Mouse (Mus musculus) heart, adult 2 months (tissue): ENCODE results near the gene Ip6k3. TPM values are rescaled to one million over a fixed set of nuclear protein-coding genes. Genes with fewer than 3 reads are reported as not detected.

Source experiments
- DNase-seq, 2 experiments: peaks; one replicate each; pipeline ENCODE4 v3.0.0; 2021
- H3K27ac ChIP-seq: fragments of 200-600 bp; 2 replicates; pipeline ENCODE4 v1.8.1; 2022
- H3K27me3 ChIP-seq: fragments of 200-500 bp; 2 replicates; pipeline ENCODE4 v1.6.1; 2012; ENCODE audit warnings: mild to moderate bottlenecking, low read length, inconsistent platforms, mixed read lengths; ENCODE audit not compliant: control insufficient read depth, insufficient read depth
- H3K36me3 ChIP-seq: fragments of 200-500 bp; 2 replicates; pipeline ENCODE4 v1.6.1; 2012; ENCODE audit warnings: low read length, inconsistent platforms; ENCODE audit not compliant: control insufficient read depth, insufficient read depth
- H3K4me1 ChIP-seq: fragments of 200-500 bp; 2 replicates; pipeline ENCODE4 v1.6.1; 2011; ENCODE audit warnings: low read length; ENCODE audit not compliant: control insufficient read depth, insufficient read depth
- H3K4me3 ChIP-seq: fragments of 200-600 bp; 2 replicates; pipeline ENCODE4 v1.8.1; 2022
- H3K79me2 ChIP-seq: fragments of 200-500 bp; replicated peaks from 2 replicates; pipeline ENCODE4 v1.6.1; 2012; ENCODE audit warnings: mild to moderate bottlenecking, inconsistent platforms, low read length, moderate library complexity, mixed read lengths; ENCODE audit not compliant: control insufficient read depth, insufficient read depth
- H3K9ac ChIP-seq: fragments of 200-500 bp; 2 replicates; pipeline ENCODE4 v1.6.1; 2012; ENCODE audit warnings: low read depth, mild to moderate bottlenecking, control low read depth, inconsistent platforms, low read length, mixed read lengths
- CTCF ChIP-seq: fragments of 200-600 bp; IDR thresholded peaks from 2 replicates; pipeline ENCODE4 v1.8.1; 2022; ENCODE audit warnings: antibody characterized with exemption, mild to moderate bottlenecking, moderate library complexity
- EP300 ChIP-seq: fragments of 200-500 bp; IDR thresholded peaks from 2 replicates; pipeline ENCODE4 v1.6.1; 2011; ENCODE audit warnings: low read depth, low read length, control low read depth; ENCODE audit not compliant: insufficient read depth
- POLR2A ChIP-seq: fragments of 200-500 bp; IDR thresholded peaks from 2 replicates; pipeline ENCODE4 v1.6.1; 2011; ENCODE audit warnings: mild to moderate bottlenecking, low read depth, low read length, control low read depth; ENCODE audit not compliant: insufficient read depth
- WGBS: fragments of 180-500 bp; shearing (Covaris S2); methylation state at CpG from one replicate; pipeline ENCODE4 v1.1.7; 2018; 5-methylcytosine and 5-hydroxymethylcytosine counted together
- intact Hi-C: fragments of 180-260 bp; cut with DNase I; formaldehyde crosslinking; loops from one replicate; pipeline ENCODE4 v1.15.1; 2025
- polyA plus RNA-seq: library from polyadenylated mRNA; depleted of rRNA; stranded (reverse); fragments of >200 nt; gene quantifications from 2 replicates; pipeline ENCODE4 v1.2.3, GENCODE M21; 2012
- total RNA-seq, 2 experiments: library from RNA; stranded (reverse); gene quantifications; 2 replicates each; pipeline ENCODE4 v1.2.3; 2021

Gene Ip6k3
- total and polyA plus RNA-seq, 3 experiments, result 4.1 to 10.1 (median 5.6) TPM

DNA sequence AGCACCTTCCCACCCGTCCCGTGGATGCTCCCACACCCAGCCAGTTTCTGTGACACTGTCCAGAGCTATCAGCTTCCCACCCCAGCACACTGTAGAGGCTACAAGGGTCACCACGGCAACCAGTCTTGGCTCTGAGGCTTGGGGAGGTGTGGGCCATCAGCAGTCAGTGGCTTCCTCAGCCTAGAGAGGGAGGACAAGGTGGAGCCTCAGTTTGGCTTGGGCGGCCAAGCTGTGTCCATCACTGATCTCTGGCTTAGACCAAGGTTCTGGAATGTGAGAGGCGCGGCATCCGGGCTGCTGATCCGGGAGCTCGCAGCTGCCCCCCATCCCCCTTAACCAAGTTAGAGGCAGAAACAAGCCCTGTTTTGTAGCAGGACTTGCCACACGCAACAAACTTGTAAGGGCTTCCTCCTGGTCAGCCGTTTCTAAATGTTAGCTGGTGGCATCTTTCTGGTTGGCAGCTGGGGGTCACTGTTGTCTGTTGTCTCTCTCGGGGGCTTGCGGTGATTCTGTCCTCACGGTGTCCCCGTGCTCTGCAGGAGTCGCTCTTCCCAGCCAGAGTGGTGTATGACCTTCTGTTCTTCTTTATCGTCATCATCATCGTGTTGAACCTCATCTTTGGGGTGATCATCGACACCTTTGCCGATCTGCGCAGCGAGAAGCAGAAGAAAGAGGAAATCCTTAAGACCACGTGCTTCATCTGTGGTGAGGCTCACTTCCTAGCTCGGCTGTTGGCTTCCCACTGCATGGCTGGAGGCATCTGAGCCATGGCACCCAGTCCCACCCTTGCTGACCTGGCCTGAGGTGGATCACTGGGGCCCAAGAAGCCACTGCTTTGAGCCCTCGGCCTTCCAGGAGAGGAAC is 48.7 kb downstream of the Ip6k3 start:
- no peak overlapping the region for H3K27ac ChIP-seq
- H3K36me3 ChIP-seq, result no peaks in the 10 kb centered on the region
- TF ChIP-seq EP300, result no peak
- H3K4me3 ChIP-seq, result no peak overlapping the region
- no peak overlapping the region for H3K9ac ChIP-seq
- H3K79me2 ChIP-seq, result no peaks in the 10 kb centered on the region
- H3K4me1 ChIP-seq, result peaks cover 4% of the 10 kb centered on the region
- WGBS, result 67% methylated on average over 25 of the region's 25 CpGs
- H3K27me3 ChIP-seq, result no peaks in the 10 kb centered on the region
- intact Hi-C loops, result no loop called here
- DNase-seq, result no peak

DNA sequence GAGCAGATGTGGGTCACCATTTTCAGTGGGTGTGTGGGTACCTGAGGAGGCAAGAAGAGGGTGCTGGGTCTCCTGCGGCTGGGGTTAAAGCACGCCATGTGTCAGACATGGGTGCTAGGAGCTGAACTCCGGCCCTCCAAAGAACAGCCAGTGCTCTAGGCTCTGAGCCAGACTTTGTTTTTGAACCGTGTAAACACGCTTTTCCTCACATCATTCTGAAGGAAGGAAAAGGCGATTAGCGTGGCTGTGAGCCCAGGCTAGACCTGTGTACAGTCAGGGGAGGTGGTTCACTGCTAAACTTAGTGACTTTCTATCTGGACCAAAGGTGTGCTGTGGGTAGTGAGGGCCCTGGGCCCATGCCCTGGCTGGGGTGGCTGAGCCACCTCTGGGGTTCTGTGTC is 57.5 kb downstream of the Ip6k3 start:
- intact Hi-C loops, result no loop called here
- H3K36me3 ChIP-seq, result no peaks in the 10 kb centered on the region
- H3K4me1 ChIP-seq, result no peaks in the 10 kb centered on the region
- no peaks in the 10 kb centered on the region for H3K27me3 ChIP-seq
- H3K4me3 ChIP-seq, result no peak overlapping the region
- no peak overlapping the region for H3K27ac ChIP-seq
- no peaks in the 10 kb centered on the region for H3K79me2 ChIP-seq
- DNase-seq, result no peak
- 66% methylated on average over 7 of the region's 7 CpGs for WGBS
- TF ChIP-seq EP300 (no peak), CTCF (no peak), POLR2A (no peak)
- H3K9ac ChIP-seq, result no peak overlapping the region

DNA sequence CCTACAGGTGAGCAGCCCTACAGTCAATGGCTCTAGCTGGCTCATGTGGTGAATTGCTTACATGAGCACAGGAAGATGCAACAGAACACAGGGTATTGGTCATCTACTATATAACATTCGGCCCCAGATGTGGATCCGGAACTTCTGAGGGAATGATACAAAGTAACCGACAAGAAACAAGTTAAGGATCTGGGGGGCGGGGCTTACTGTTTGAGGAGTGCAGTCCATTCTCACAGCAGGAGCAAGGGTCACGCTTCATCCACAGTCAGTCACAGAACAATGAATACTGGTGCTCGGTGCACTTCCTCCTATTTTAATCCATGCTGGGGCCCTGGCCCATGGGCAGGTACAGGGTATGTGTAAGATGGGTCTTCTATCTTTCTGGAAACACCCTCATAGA is 59.7 kb downstream of the Ip6k3 start:
- no peaks in the 10 kb centered on the region for H3K27me3 ChIP-seq
- no peak overlapping the region for H3K9ac ChIP-seq
- 76% methylated on average over 6 of the region's 6 CpGs for WGBS
- no peaks in the 10 kb centered on the region for H3K79me2 ChIP-seq
- H3K27ac ChIP-seq, result no peak overlapping the region
- H3K4me1 ChIP-seq, result no peaks in the 10 kb centered on the region
- no peaks in the 10 kb centered on the region for H3K36me3 ChIP-seq
- intact Hi-C loops, result no loop called here
- no peak overlapping the region for H3K4me3 ChIP-seq
- TF ChIP-seq POLR2A (no peak), EP300 (no peak), CTCF (no peak)
- DNase-seq, result no peak

DNA sequence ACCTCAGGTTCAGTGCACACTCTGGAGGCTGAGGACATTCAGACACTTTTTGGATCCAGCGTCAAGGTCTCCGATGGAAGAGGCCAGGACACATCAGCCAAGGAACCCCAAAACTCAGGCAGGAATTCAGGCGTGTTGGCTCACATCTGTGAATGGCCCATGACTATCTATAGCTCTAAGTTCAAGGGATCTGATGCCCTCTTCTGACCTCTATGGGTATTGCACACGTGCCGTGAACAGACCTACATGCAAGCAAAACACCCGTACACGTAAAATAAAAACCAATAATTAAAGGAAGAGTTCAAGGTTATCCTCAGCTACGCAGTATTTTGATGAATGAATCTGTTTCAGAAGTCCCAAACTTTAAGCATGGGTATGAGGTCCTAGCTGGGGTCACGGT is 60.9 kb downstream of the Ip6k3 start:
- H3K27ac ChIP-seq, result no peak overlapping the region
- intact Hi-C loops, result no loop called here
- no peak overlapping the region for H3K4me3 ChIP-seq
- TF ChIP-seq POLR2A (no peak), CTCF (peak; percentile 62)
- H3K36me3 ChIP-seq, result no peaks in the 10 kb centered on the region
- DNase-seq, result no peak
- WGBS, result 85% methylated on average over 9 of the region's 9 CpGs
- no peaks in the 10 kb centered on the region for H3K4me1 ChIP-seq
- H3K9ac ChIP-seq, result no peak overlapping the region
- H3K79me2 ChIP-seq, result no peaks in the 10 kb centered on the region
- H3K27me3 ChIP-seq, result no peaks in the 10 kb centered on the region

DNA sequence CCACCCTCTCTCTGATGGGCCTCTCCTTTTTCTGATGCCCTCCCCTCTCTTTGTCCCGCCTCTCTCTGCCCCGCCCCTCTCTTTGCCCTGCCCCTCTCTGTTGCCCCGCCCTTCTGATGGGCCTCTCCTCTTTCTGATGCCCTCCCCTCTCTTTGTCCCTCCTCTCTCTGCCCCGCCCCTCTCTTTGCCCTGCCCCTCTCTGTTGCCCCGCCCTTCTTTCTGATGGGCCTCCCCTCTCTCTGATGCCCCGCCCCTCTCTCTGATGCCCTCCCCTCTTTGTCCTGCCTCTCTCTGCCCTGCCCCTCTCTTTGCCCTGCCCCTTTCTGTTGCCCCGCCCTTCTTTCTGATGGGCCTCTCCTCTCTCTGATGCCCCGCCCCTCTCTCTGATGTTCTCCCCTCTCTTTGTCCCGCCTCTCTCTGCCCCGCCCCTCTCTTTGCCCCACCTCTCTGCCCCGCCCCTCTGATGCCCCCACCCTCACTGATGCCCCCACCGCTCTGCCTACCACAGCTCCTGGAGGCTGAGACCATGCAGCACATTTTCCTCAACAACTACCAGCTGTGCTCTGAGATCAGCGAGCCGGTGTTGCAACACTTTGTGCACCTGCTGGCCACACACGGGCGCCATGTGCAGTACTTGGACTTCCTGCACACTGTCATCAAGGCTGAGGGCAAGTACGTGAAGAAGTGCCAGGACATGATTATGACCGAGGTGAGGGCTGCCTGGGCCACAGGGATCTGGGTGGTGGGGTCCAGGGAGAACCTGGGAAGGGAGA is 61.7 kb downstream of the Ip6k3 start:
- intact Hi-C loops, result no loop called here
- WGBS, result 73% methylated on average over 14 of the region's 18 CpGs

DNA sequence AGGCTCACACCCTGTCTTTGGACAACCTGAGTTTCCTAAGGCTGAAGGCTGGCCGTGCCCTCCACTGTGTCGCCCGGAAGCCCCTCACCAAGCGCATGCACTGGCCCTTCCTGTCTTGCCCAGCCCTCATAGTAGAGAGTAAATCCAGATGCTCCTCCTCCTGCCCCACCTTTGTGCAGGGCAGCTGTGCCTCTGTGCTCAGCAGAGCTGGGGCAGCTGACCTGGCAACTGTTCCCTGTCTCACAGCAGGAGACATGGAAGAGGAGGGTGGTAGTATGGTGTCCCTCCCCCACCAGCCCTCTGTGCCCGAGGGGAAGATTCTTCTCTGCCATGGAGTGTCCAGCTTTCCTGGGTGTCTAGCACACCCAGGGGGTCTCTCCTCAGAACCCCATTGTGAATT is 65.9 kb downstream of the Ip6k3 start:
- 81% methylated on average over 5 of the region's 5 CpGs for WGBS
- H3K27me3 ChIP-seq, result no peaks in the 10 kb centered on the region
- intact Hi-C loops, result no loop called here
- no peak overlapping the region for H3K4me3 ChIP-seq
- no peak for DNase-seq
- no peak overlapping the region for H3K9ac ChIP-seq
- no peak for TF ChIP-seq POLR2A
- TF ChIP-seq EP300, result no peak
- TF ChIP-seq CTCF, result no peak
- H3K4me1 ChIP-seq, result no peaks in the 10 kb centered on the region
- H3K27ac ChIP-seq, result no peak overlapping the region
- H3K36me3 ChIP-seq, result no peaks in the 10 kb centered on the region
- H3K79me2 ChIP-seq, result no peaks in the 10 kb centered on the region

More for the DNA sequence above, 61.7 kb downstream of the Ip6k3 start:
- TF ChIP-seq CTCF (no peak), POLR2A (no peak), EP300 (no peak)
- H3K4me3 ChIP-seq, result no peak overlapping the region
- no peaks in the 10 kb centered on the region for H3K27me3 ChIP-seq
- H3K9ac ChIP-seq, result no peak overlapping the region
- DNase-seq, result no peak
- no peaks in the 10 kb centered on the region for H3K79me2 ChIP-seq
- no peaks in the 10 kb centered on the region for H3K4me1 ChIP-seq
- H3K27ac ChIP-seq, result no peak overlapping the region
- no peaks in the 10 kb centered on the region for H3K36me3 ChIP-seq
